Mouse (Mus musculus) testis, adult 2 months (tissue): ENCODE results near the gene Sdad1.

Source experiments
- CTCF ChIP-seq: fragments of 200-500 bp; IDR thresholded peaks from 2 replicates; pipeline ENCODE4 v1.5.1; 2012; ENCODE audit warnings: low read depth, mild to moderate bottlenecking, inconsistent platforms, low read length, moderate library complexity; ENCODE audit not compliant: control insufficient read depth, insufficient read depth, insufficient replicate concordance
- POLR2A ChIP-seq: fragments of 200-500 bp; IDR thresholded peaks from 2 replicates; pipeline ENCODE4 v1.6.1; 2012; ENCODE audit warnings: low read depth, mild to moderate bottlenecking, inconsistent platforms, low read length, moderate library complexity; ENCODE audit not compliant: control insufficient read depth

DNA sequence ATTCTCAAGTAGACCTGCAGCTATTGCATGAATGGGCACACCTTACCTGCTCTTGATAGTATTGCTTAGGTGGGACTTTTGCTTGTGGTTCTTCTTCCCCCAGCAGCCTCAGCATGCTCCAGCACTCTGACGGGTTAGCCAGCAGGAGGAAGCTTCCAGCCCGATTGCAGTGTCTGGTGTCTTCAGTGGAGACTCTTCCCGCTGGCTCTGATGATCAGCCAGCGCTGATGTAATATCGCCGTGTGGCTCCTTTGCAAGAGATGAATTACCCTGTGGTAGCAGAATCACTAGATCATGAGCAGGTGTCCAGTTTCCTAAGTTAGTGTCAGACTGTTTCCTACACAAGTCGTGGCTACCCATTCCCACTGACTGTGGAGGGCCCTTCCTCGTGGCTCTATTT lies 34.7 kb upstream of the Sdad1 start:
- TF ChIP-seq CTCF (no peak), POLR2A (no peak)
